Mouse (Mus musculus): Measurements from ENCODE around the gene Cpsf7. TPM values are rescaled to one million over a fixed set of nuclear protein-coding genes. Genes with fewer than 3 reads are reported as not detected.

Gene Cpsf7
- 100 to 1,000 TPM; 192 to 283 (median 235) TPM for total RNA-seq (2018; cell fraction: chromatin; rRNA removed)
- 10 to 100 TPM; 23.8 to 36.8 (median 30.5) TPM for total RNA-seq (2018; cell fraction: cytosol; rRNA removed)
- 100 to 1,000 TPM; 112 to 239 (median 171) TPM for total RNA-seq (2018; cell fraction: nucleus; rRNA removed)
- 23.4 to 32.9 TPM (median 25.6 TPM) in 3 replicates for polyA plus RNA-seq (2018)

DNA sequence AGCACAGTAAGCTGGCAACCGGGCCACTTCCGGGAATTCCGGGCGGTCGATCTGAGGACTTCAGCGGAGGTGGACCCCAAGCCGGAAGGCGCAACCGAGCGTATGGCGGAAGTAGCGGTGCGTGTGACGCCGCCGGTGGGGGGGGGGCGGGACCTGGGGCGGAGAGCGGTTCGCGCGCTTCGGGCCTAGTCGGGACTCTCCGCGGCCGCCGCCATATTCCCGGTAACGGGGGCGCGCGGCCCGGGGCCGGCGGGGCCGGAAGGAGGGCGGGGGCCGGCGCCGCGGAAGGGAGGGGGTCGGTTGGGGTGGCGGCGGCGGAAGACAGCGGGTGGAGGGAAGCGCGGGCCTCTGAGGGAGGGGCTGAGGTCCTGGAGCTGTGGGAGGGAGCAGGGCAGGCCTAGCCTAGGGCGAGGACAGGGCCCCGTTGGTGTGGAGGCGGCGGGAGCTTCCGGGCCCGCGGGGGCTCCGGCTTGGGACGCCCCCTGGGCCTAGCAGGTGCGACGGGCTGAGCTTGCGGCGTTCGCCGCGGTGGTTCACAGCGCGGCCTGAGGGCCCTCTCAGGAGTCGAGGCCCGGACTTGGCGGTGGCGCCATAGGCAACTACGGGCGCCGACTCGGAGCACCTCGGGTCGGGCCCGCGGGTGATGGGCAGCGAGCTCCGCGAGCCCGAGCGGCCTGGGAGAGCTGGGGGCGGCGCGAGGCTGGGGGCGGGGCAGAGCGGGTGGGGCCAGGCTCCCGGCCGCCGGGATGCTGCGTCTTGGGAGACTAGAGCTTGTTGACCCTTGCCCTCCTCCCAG lies at the start of gene Cpsf7:
Cpsf7 (plus strand) TSS at position 161 of the 796 bp plus-strand sequence.
- Histone ChIP-seq H3K79me2 (ENCODE audit: inconsistent target) (peaks cover 93% of the 10 kb centered on the region), H3K27ac (peak within 1 kb of the TSS; percentile 77), H3K36me3 (ENCODE audit: inconsistent target) (peaks cover 8% of the 10 kb centered on the region; the same call in 1 of the 2 replicates), H3K4me3 (ENCODE audit: inconsistent target) (peak within 1 kb of the TSS; percentile 99)
- under 1% methylated on average over 74 of the region's 93 CpGs for WGBS (ENCODE audit: missing documents)

DNA sequence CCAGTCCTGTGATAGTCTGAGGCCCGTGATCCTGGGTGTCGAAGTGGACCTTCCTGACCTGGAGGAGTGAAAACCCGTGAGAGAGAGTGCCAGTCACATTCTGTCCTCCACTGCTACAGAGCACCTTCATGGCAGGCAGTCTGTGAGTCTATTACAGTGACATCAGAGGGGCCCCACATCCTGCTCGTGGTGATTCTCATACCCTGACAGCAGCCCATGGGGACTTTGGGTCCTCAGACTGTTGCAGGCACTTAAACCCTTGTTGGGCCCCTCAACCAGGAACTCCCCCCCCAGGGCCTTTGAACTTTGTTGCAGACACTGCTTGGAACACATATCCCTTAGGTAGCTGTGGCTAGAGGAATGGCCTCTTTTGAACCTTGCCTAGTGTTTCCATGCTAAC lies 45.5 kb upstream of the Cpsf7 start:
- no peak overlapping the region for H3K4me3 ChIP-seq (ENCODE audit: inconsistent target)
- no peaks in the 10 kb centered on the region for H3K36me3 ChIP-seq (ENCODE audit: inconsistent target)
- WGBS (ENCODE audit: missing documents): 46% methylated on average over 4 of the region's 4 CpGs

DNA sequence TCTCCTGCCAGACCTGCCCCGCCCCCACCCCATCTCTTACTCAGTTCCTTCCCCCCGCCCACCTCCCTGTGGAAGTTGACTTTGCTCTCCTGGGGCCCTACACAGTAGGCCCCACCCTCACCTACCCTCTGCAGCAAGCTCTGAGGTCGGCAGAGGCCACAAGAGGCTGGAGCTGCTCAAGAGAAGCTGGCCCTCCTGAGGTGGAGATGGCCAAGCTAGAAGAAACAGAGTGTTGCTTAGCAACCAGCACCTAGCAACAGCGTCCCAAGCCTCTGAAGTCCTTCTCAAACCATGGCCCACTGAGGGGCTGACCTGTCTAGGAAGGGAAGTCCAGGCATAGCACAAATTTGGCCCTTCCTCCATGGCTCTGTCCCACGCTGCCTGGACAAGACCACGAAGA lies 42.4 kb upstream of the Cpsf7 start, which contains the start of gene Ppp1r32:
Ppp1r32 (minus strand) TSS at position 226 of the 400 bp plus-strand sequence.
- Histone ChIP-seq H3K36me3 (ENCODE audit: inconsistent target) (no peaks in the 10 kb centered on the region), H3K79me2 (ENCODE audit: inconsistent target) (no peaks in the 10 kb centered on the region), H3K4me3 (ENCODE audit: inconsistent target) (no peak within 1 kb of the TSS), H3K27ac (no peak within 1 kb of the TSS)
- WGBS (ENCODE audit: missing documents): 60% methylated on average over 6 of the region's 6 CpGs

More for the DNA sequence above, 45.5 kb upstream of the Cpsf7 start:
- no peaks in the 10 kb centered on the region for H3K79me2 ChIP-seq (ENCODE audit: inconsistent target)
- no peak overlapping the region for H3K27ac ChIP-seq

DNA sequence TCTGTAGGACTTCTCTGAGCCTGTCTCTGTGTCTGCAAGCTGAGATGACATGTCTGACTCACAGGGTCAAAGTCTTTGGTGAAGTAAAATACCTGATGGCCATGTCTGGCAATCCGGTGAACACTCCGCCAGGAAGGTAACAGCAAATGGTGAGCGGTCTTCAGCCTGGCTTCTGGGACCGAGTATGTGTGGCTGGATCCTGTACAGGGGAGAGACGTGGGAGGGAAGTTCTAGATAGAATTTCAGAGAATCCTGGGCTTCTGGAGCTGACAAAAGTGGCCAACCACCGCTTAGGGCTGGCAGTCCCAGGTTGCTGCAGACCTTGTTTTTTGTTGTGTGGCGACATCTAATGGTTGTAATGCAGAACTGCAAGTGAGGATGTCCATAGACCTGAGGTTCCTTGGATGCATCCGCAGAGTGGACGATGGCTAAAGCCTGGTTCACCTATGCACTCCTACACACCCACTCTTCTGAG lies 38.8 kb upstream of the Cpsf7 start:
- 30% methylated on average over 9 of the region's 9 CpGs for WGBS (ENCODE audit: missing documents)
- no peaks in the 10 kb centered on the region for H3K36me3 ChIP-seq (ENCODE audit: inconsistent target)
- no peak overlapping the region for H3K4me3 ChIP-seq (ENCODE audit: inconsistent target)
- no peaks in the 10 kb centered on the region for H3K79me2 ChIP-seq (ENCODE audit: inconsistent target)
- no peak overlapping the region for H3K27ac ChIP-seq

DNA sequence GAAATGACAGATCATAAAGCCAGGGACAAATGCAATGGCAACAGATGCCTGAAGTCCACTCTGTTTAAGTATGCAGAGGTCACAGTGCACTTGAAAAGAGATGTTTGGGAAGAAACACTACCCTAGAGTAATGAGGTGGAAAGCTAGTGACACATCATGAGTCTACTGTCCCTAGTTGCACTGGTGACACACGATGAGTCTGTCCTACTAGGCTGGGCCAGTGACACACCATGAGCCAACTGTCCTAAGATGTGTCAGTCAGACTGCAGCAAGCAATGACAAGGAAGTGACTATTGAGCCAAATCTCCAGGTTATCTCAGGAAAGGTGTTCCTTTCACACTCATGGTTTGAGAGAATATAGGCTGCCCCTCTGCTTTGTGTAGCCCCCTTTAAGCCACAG lies 29.4 kb upstream of the Cpsf7 start:
- Histone ChIP-seq H3K27ac (no peak overlapping the region), H3K36me3 (ENCODE audit: inconsistent target) (peaks cover 13% of the 10 kb centered on the region), H3K4me3 (ENCODE audit: inconsistent target) (no peak overlapping the region), H3K79me2 (ENCODE audit: inconsistent target) (no peaks in the 10 kb centered on the region)
- WGBS (ENCODE audit: missing documents): 90% methylated on average over 1 of the region's 1 CpGs

DNA sequence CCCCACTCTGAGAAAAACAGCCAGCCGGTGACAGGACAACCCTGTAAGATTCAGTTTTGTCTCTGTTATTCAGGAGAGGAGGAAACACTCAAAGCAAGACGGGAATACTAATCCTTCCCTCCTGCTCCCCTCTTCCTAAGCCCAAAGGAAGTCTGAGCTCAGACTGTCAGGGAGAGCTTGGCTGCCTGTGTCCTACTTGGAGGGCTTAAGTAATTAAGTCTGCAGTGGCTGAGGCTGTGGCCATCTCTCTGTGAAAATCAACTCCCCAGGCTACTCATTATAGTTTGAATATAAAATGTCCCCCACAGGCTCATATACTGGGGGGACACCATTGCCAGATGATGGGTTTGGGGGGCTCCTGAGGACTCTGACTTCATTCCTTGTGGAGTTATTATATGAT lies 28.1 kb upstream of the Cpsf7 start:
- H3K4me3 ChIP-seq (ENCODE audit: inconsistent target): no peak overlapping the region
- H3K79me2 ChIP-seq (ENCODE audit: inconsistent target): no peaks in the 10 kb centered on the region
- 89% methylated on average over 2 of the region's 2 CpGs for WGBS (ENCODE audit: missing documents)
- H3K36me3 ChIP-seq (ENCODE audit: inconsistent target): peaks cover 26% of the 10 kb centered on the region
- H3K27ac ChIP-seq: peak overlapping the region; percentile 37; the same call in 1 of the 2 replicates

DNA sequence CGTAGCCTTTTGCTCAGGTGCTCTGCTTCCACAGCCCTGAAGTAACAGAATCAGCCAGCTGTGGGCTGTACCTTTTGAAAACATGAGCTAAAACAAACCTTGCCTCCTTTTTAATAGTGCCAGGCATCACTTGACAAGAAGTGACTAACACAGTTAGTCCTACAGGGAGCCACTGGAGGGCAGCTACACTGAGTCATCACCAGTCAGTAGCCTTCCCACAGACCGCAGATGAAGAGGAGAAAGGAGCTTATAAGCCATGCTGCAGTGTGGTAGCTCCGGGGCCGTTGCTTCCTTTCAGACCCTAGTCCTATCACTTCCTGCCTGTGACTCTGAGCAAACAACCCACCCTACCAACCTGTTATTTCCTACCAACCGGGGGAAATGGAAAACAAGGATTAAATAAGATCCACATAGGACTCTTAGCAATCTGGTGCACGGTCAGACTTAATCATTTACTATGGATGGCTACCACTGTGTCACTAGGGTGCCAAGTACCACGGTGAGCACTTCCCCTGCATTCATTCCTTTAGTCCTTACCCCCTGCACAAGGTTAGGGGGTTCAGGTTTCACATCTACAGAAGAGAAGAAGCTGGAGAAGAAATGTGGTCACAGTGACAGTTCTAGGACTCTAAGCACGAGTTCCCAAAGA lies 27.4 kb upstream of the Cpsf7 start:
- Histone ChIP-seq H3K79me2 (ENCODE audit: inconsistent target) (no peaks in the 10 kb centered on the region), H3K27ac (peak overlapping the region; percentile 37), H3K36me3 (ENCODE audit: inconsistent target) (peaks cover 31% of the 10 kb centered on the region), H3K4me3 (ENCODE audit: inconsistent target) (no peak overlapping the region)
- 25% methylated on average over 8 of the region's 8 CpGs for WGBS (ENCODE audit: missing documents)

DNA sequence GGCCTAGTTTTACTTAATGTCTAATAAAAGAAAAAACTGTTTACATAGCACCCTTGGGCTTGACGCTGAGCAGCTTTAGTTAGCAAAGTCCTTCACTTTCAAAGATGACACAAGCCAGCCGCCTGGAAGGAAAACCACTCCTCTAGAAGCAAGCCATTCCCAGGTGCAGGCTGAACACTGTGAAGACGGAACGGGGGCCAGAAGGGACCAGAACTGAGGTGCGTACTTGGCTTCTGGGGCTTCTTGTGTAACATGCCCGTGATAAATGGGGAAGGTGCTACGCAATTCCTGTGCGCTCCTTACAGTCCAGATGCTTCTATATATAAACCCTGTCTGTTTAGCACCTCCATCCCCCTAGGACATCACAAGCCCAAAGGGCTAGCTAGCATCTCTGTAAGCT lies 24.5 kb upstream of the Cpsf7 start:
- no peak overlapping the region for H3K27ac ChIP-seq
- no peaks in the 10 kb centered on the region for H3K79me2 ChIP-seq (ENCODE audit: inconsistent target)
- no peak overlapping the region for H3K4me3 ChIP-seq (ENCODE audit: inconsistent target)
- WGBS (ENCODE audit: missing documents): 94% methylated on average over 8 of the region's 8 CpGs
- H3K36me3 ChIP-seq (ENCODE audit: inconsistent target): peaks cover 38% of the 10 kb centered on the region

DNA sequence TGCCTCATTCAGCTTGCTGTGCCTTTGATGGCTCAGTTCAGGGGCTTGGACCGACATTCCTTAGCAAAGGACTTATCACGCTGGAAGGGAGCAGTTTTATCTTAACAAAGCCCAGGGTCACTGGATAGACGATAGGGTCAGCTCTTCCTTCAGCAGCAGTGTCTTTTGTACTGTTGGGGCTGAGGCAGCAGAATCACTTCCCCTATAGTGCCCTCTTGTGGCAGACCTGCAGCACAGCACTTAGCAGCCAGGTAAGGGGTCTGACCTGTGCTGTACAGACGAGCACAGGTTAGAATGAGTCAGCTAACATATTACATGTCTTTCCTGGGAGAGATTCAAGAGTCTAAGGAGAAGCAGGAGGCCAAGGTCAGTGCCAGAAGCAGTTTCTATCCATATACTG lies 22.5 kb upstream of the Cpsf7 start:
- Histone ChIP-seq H3K27ac (no peak overlapping the region), H3K36me3 (ENCODE audit: inconsistent target) (peaks cover 45% of the 10 kb centered on the region), H3K4me3 (ENCODE audit: inconsistent target) (no peak overlapping the region), H3K79me2 (ENCODE audit: inconsistent target) (no peaks in the 10 kb centered on the region)
- WGBS (ENCODE audit: missing documents): 41% methylated on average over 4 of the region's 4 CpGs

DNA sequence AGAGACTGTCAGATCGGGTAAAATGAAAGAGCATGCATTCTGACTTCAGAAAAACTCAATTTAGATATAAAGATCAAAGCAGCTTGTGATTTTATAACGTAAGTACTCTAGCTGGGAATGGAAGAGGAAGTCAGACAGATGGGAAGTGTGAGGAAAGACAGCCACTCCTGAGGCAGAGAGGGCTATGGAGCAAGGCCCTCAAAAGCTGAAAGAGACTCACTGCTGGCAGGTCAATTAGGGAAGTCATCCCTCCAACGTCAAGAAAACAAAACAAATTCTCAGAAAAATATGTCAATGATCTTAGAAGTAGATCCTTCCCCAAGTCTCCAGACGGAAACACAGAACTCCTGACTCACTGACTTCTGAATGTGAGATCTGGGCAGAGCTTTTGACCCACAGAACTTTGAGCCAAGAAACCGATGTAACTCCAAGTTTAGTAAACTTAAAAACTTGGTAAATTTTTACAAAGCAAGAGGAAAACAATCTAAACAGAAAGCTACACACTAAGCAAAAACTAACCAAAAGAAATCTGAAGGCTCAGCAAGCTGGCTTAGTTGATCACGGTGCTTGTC lies 14.2 kb upstream of the Cpsf7 start:
- Histone ChIP-seq H3K79me2 (ENCODE audit: inconsistent target) (peaks cover 28% of the 10 kb centered on the region; the same call in 1 of the 2 replicates), H3K4me3 (ENCODE audit: inconsistent target) (no peak overlapping the region), H3K27ac (peak overlapping the region; percentile 62), H3K36me3 (ENCODE audit: inconsistent target) (peaks cover 29% of the 10 kb centered on the region; the same call in 1 of the 2 replicates)
- WGBS (ENCODE audit: missing documents): 49% methylated on average over 6 of the region's 6 CpGs

DNA sequence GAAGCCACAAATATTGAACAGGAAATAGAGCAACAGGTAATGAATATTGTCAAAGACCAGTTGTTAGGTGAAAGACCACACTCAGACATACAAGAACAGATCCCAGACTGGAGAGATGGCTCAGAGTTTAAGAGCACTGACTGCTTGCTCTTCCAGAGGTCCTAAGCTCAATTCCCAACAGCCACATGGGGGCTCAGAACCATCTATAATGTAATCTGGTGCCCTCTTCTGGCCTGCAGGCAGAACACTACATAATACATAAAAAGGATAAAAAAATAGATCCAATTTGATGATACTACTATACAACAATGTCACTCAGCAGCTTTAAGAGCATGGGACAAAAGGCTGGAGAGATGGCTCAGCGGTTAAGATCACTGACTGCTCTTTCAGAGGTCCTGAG lies 4.7 kb upstream of the Cpsf7 start:
- 93% methylated on average over 1 of the region's 1 CpGs for WGBS (ENCODE audit: missing documents)
- H3K4me3 ChIP-seq (ENCODE audit: inconsistent target): no peak overlapping the region

DNA sequence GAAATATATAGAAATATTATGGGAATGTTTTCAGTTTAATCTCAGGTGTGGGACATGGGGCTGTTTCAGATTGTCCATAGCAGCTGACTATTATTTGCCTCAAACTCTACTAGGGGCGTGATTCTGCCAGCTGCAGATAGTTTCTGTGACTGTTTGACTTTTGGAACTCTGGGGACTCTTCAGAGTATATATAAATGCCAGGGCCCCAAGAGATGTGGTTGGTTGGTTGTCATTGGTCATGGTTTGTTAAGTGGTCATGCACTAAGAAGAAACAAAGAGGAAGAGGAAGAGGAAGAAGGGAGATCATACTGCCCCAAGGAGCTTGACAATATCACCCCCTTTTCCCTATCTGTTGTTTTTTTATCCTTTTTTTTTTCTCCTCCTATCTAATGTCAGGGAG lies 3.1 kb upstream of the Cpsf7 start:
- Histone ChIP-seq H3K79me2 (ENCODE audit: inconsistent target) (peaks cover 90% of the 10 kb centered on the region), H3K36me3 (ENCODE audit: inconsistent target) (peaks cover 9% of the 10 kb centered on the region), H3K4me3 (ENCODE audit: inconsistent target) (no peak overlapping the region), H3K27ac (no peak overlapping the region)
- 89% methylated on average over 1 of the region's 1 CpGs for WGBS (ENCODE audit: missing documents)

More for the DNA sequence above, 4.7 kb upstream of the Cpsf7 start:
- peaks cover 83% of the 10 kb centered on the region for H3K79me2 ChIP-seq (ENCODE audit: inconsistent target)
- peaks cover 24% of the 10 kb centered on the region for H3K36me3 ChIP-seq (ENCODE audit: inconsistent target)
- no peak overlapping the region for H3K27ac ChIP-seq

DNA sequence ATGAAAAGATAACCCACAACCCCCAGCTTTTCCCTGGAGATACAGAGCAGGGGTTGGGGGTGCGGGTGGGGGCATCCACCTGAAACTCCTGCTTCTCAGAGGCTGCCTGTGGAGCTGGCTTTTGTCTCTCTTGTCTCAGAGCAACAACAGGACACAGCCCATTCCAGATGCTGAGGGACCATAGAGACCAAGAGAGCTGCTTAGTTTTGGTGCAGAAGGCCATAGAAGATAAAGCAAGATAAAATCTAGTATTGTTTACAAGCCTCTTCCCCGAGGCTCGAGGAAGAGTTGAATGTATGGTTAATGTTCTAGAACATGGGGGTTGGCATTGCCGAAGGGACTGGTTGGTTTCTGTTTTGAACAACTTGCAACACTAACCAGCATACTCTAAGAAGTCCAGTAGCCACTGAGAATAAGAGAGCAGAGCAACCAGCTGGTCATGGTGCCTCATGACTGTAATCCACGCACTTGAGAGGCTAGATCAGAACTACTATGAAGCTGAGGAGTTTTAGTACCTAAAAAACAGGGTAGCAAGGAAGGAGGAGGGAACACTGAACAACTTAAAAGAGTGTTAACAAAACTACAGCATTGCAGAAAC lies 1.5 kb upstream of the Cpsf7 start:
- H3K4me3 ChIP-seq (ENCODE audit: inconsistent target): peak overlapping the region; percentile 99; the same call in 1 of the 2 replicates
- peaks cover under 1% of the 10 kb centered on the region; the same call in 1 of the 2 replicates for H3K36me3 ChIP-seq (ENCODE audit: inconsistent target)
- no peak overlapping the region for H3K27ac ChIP-seq
- 77% methylated on average over 5 of the region's 5 CpGs for WGBS (ENCODE audit: missing documents)
- peaks cover 93% of the 10 kb centered on the region for H3K79me2 ChIP-seq (ENCODE audit: inconsistent target)

DNA sequence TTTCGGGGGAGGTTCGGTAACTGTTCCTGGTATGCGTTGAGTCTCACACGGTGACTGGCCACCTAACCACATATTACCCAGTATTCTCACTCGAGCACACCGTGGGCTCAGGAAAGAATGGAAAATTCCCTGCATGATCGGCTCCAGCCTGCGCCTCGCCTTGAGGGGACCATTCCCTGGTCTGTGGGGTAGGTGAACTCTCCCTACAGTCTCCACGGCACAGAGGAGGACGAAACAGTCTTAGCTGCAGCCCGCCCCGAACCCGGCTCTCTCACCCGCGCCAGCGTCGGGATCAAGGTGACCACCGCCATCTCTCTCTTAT lies 321 bp upstream of the Cpsf7 start:
- peaks cover 93% of the 10 kb centered on the region for H3K79me2 ChIP-seq (ENCODE audit: inconsistent target)
- peaks cover 4% of the 10 kb centered on the region; the same call in 1 of the 2 replicates for H3K36me3 ChIP-seq (ENCODE audit: inconsistent target)
- under 1% methylated on average over 19 of the region's 19 CpGs for WGBS (ENCODE audit: missing documents)
- H3K27ac ChIP-seq: peak overlapping the region; percentile 77
- peak overlapping the region; percentile 99 for H3K4me3 ChIP-seq (ENCODE audit: inconsistent target)
